Mouse (Mus musculus) liver, postnatal 0 days (tissue): ENCODE measurements around the gene Adcy10.

ENCODE experiments used
- CTCF ChIP-seq: sonication (generic); IDR thresholded peaks from 2 replicates; pipeline ENCODE4 v1.5.1; 2016; ENCODE audit warnings: antibody characterized with exemption, low read depth
- EP300 ChIP-seq: IDR thresholded peaks from 2 replicates; pipeline ENCODE4 v1.6.1; 2016; ENCODE audit warnings: antibody characterized with exemption, low read depth, mild to moderate bottlenecking

DNA sequence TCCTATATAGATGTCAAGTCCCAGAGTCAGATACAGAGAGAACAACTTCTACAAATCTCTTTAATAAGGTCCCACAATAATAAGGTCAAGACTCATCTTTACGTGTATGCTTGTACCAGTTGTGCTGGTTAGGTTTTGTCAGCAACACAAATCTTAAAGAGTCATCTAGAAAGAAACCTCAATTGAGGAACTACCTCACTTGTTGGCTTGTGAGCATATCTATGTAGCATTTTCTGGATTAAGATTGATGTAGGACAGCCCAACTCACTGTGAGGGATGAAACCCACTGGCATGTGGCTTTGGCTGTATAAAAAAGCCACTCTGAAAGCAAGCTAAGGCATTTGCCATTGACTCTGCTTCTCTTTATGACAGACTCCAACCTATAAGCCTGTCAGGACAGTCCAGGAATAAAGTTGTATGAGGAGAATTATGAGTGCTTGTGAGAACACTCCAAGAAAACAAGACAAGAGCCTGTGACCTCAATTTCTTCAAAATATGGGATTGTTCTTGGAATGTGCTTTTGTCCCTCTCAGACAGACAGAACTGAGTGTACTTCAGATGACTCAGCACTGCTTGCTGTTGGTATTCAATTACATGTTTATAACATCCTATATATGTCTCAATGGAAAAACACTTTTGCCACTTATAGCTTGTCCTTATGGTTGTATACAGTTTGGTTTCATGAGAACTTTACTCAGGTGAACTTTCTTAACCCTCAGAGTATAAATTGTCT lies 46.5 kb upstream of the Adcy10 start:
- TF ChIP-seq CTCF = no peak
- no peak for TF ChIP-seq EP300
